Mouse (Mus musculus): ENCODE data around the gene Rab11fip4. TPM values are rescaled to one million over a fixed set of nuclear protein-coding genes. Genes with fewer than 3 reads are reported as not detected.
A peak's percentile ranks its signal among the peaks of the same experiment; 100 is the strongest.

The Rab11fip4 gene
- polyA plus RNA-seq, 1 experiment from 2014 or later: 9.1 TPM

GRCm38 (mm10) chr11:79663570-79663969 lies 72.6 kb downstream of the Rab11fip4 start:
- Histone ChIP-seq H3K27me3 (ENCODE audit: insufficient read depth, low read length) (no peaks in the 10 kb centered on the region), H3K9me3 (replicated peaks; ENCODE audit: low read length) (no peaks in the 10 kb centered on the region), H3K4me2 (ENCODE audit: low read length) (peak overlapping the region; percentile 89), H3K4me3 (replicated peaks; ENCODE audit: low read depth, low read length) (no peak overlapping the region), H3K4me1 (replicated peaks; ENCODE audit: insufficient read depth, low read length) (peaks cover 26% of the 10 kb centered on the region), H3K27ac (no peak overlapping the region), H3K36me3 (ENCODE audit: insufficient read depth, low read length) (no peaks in the 10 kb centered on the region), H3K9ac (ENCODE audit: low read depth, low read length) (no peak overlapping the region)
- 71% methylated on average over 7 of the region's 7 CpGs for WGBS
- ATAC-seq (replicated peaks; ENCODE audit: low FRiP score, low read depth): no peak
- no peak for DNase-seq (ENCODE audit: low spot score)
- no peak for TF ChIP-seq CTCF (IDR thresholded peaks at IDR 0.05; ENCODE audit: low read depth)

GRCm38 (mm10) chr11:79666544-79666943 lies 75.5 kb downstream of the Rab11fip4 start:
- no peak overlapping the region for H3K4me3 ChIP-seq (replicated peaks; ENCODE audit: low read depth, low read length)
- DNase-seq (ENCODE audit: low spot score): no peak
- H3K9me3 ChIP-seq (replicated peaks; ENCODE audit: low read length): no peaks in the 10 kb centered on the region
- H3K27ac ChIP-seq: no peak overlapping the region
- H3K4me2 ChIP-seq (ENCODE audit: low read length): no peak overlapping the region
- H3K4me1 ChIP-seq (replicated peaks; ENCODE audit: insufficient read depth, low read length): peaks cover 34% of the 10 kb centered on the region
- no peaks in the 10 kb centered on the region for H3K27me3 ChIP-seq (ENCODE audit: insufficient read depth, low read length)
- TF ChIP-seq CTCF (IDR thresholded peaks at IDR 0.05; ENCODE audit: low read depth): no peak
- WGBS: 74% methylated on average over 8 of the region's 8 CpGs
- H3K9ac ChIP-seq (ENCODE audit: low read depth, low read length): no peak overlapping the region
- no peaks in the 10 kb centered on the region for H3K36me3 ChIP-seq (ENCODE audit: insufficient read depth, low read length)
- no peak for ATAC-seq (replicated peaks; ENCODE audit: low FRiP score, low read depth)

GRCm38 (mm10) chr11:79669210-79669609 lies 78.2 kb downstream of the Rab11fip4 start:
- DNase-seq (ENCODE audit: low spot score): no peak
- no peaks in the 10 kb centered on the region for H3K9me3 ChIP-seq (replicated peaks; ENCODE audit: low read length)
- no peaks in the 10 kb centered on the region for H3K27me3 ChIP-seq (ENCODE audit: insufficient read depth, low read length)
- H3K4me2 ChIP-seq (ENCODE audit: low read length): no peak overlapping the region
- H3K36me3 ChIP-seq (ENCODE audit: insufficient read depth, low read length): no peaks in the 10 kb centered on the region
- peak; percentile 1; the same call in 1 of the 2 replicates for TF ChIP-seq CTCF (IDR thresholded peaks at IDR 0.05; ENCODE audit: low read depth)
- no peak overlapping the region for H3K4me3 ChIP-seq (replicated peaks; ENCODE audit: low read depth, low read length)
- H3K4me1 ChIP-seq (replicated peaks; ENCODE audit: insufficient read depth, low read length): peaks cover 18% of the 10 kb centered on the region; the same call in 1 of the 2 replicates
- peak; percentile 51; the same call in 1 of the 2 replicates for ATAC-seq (replicated peaks; ENCODE audit: low FRiP score, low read depth)
- WGBS: 30% methylated on average over 6 of the region's 6 CpGs
- no peak overlapping the region for H3K9ac ChIP-seq (ENCODE audit: low read depth, low read length)
- H3K27ac ChIP-seq: peak overlapping the region; percentile 47

GRCm38 (mm10) chr11:79669947-79670346 lies 78.9 kb downstream of the Rab11fip4 start:
- H3K4me1 ChIP-seq (replicated peaks; ENCODE audit: insufficient read depth, low read length): peaks cover 21% of the 10 kb centered on the region; the same call in 1 of the 2 replicates
- H3K27me3 ChIP-seq (ENCODE audit: insufficient read depth, low read length): no peaks in the 10 kb centered on the region
- DNase-seq (ENCODE audit: low spot score) (peak; percentile 22), ATAC-seq (replicated peaks; ENCODE audit: low FRiP score, low read depth) (no peak)
- no peak overlapping the region for H3K4me3 ChIP-seq (replicated peaks; ENCODE audit: low read depth, low read length)
- no peak overlapping the region for H3K9ac ChIP-seq (ENCODE audit: low read depth, low read length)
- no peaks in the 10 kb centered on the region for H3K36me3 ChIP-seq (ENCODE audit: insufficient read depth, low read length)
- no peak overlapping the region for H3K4me2 ChIP-seq (ENCODE audit: low read length)
- WGBS: 3% methylated on average over 3 of the region's 3 CpGs
- no peak for TF ChIP-seq CTCF (IDR thresholded peaks at IDR 0.05; ENCODE audit: low read depth)
- no peaks in the 10 kb centered on the region for H3K9me3 ChIP-seq (replicated peaks; ENCODE audit: low read length)
- peak overlapping the region; percentile 47 for H3K27ac ChIP-seq

GRCm38 (mm10) chr11:79670411-79670945 lies 79.5 kb downstream of the Rab11fip4 start:
- Histone ChIP-seq H3K4me2 (ENCODE audit: low read length) (no peak overlapping the region), H3K9me3 (replicated peaks; ENCODE audit: low read length) (no peaks in the 10 kb centered on the region), H3K27me3 (ENCODE audit: insufficient read depth, low read length) (no peaks in the 10 kb centered on the region), H3K4me3 (replicated peaks; ENCODE audit: low read depth, low read length) (no peak overlapping the region), H3K36me3 (ENCODE audit: insufficient read depth, low read length) (no peaks in the 10 kb centered on the region), H3K9ac (ENCODE audit: low read depth, low read length) (no peak overlapping the region), H3K4me1 (replicated peaks; ENCODE audit: insufficient read depth, low read length) (peaks cover 27% of the 10 kb centered on the region; the same call in 1 of the 2 replicates), H3K27ac (peak overlapping the region; percentile 47; the same call in 1 of the 2 replicates)
- ATAC-seq (replicated peaks; ENCODE audit: low FRiP score, low read depth) (no peak), DNase-seq (ENCODE audit: low spot score) (no peak)
- 58% methylated on average over 7 of the region's 7 CpGs for WGBS
- TF ChIP-seq CTCF (IDR thresholded peaks at IDR 0.05; ENCODE audit: low read depth): no peak

- 51% methylated on average over 6 of the region's 6 CpGs for WGBS
- Histone ChIP-seq H3K4me2 (ENCODE audit: low read length) (no peak overlapping the region), H3K4me3 (replicated peaks; ENCODE audit: low read depth, low read length) (no peak overlapping the region), H3K36me3 (ENCODE audit: insufficient read depth, low read length) (no peaks in the 10 kb centered on the region), H3K27ac (no peak overlapping the region), H3K9ac (ENCODE audit: low read depth, low read length) (no peak overlapping the region), H3K4me1 (replicated peaks; ENCODE audit: insufficient read depth, low read length) (peaks cover 34% of the 10 kb centered on the region; the same call in 1 of the 2 replicates), H3K9me3 (replicated peaks; ENCODE audit: low read length) (no peaks in the 10 kb centered on the region), H3K27me3 (ENCODE audit: insufficient read depth, low read length) (no peaks in the 10 kb centered on the region)
- ATAC-seq (replicated peaks; ENCODE audit: low FRiP score, low read depth) (no peak), DNase-seq (ENCODE audit: low spot score) (peak; percentile 44)
- TF ChIP-seq CTCF (IDR thresholded peaks at IDR 0.05; ENCODE audit: low read depth): peak; percentile 65
Observed at GRCm38 (mm10) chr11:79671668-79672281, 80.8 kb downstream of the Rab11fip4 start.

Measured in kidney, postnatal 0 days (tissue).